Mouse (Mus musculus) liver, postnatal 0 days (tissue): ENCODE data around the gene Gpr25. TPM values are rescaled to one million over a fixed set of nuclear protein-coding genes. Genes with fewer than 3 reads are reported as not detected.

Source experiments
- ATAC-seq: fragments of 200-750 bp; cut with Nextera tagmentation; 2 replicates; pipeline ENCODE4 v1.8.0; 2017; ENCODE audit warnings: mild to moderate bottlenecking, moderate library complexity
- DNase-seq: peaks from one replicate; pipeline ENCODE4 v3.0.0-alpha.2; 2016
- H3K27ac ChIP-seq: fragments of 300-500 bp; sonication (generic); 2 replicates; pipeline ENCODE4 v1.5.1; 2014; ENCODE audit warnings: antibody characterized with exemption, moderate library complexity, mild to moderate bottlenecking, low read depth
- H3K27me3 ChIP-seq: fragments of 300-500 bp; sonication (generic); 2 replicates; pipeline ENCODE4 v1.6.1; 2014; ENCODE audit warnings: low read length, control low read depth, mixed read lengths; ENCODE audit not compliant: insufficient read depth
- H3K36me3 ChIP-seq: fragments of 300-500 bp; sonication (generic); replicated peaks from 2 replicates; pipeline ENCODE4 v1.6.1; 2014; ENCODE audit warnings: mild to moderate bottlenecking, control low read depth, low read length, moderate library complexity, mixed read lengths; ENCODE audit not compliant: insufficient read depth
- H3K4me1 ChIP-seq: fragments of 300-500 bp; sonication (generic); 2 replicates; pipeline ENCODE4 v1.6.1; 2014; ENCODE audit warnings: antibody characterized with exemption, mild to moderate bottlenecking, control low read depth; ENCODE audit not compliant: insufficient read depth
- H3K4me2 ChIP-seq: fragments of 300-500 bp; sonication (generic); 2 replicates; pipeline ENCODE4 v1.6.1; 2014; ENCODE audit warnings: low read depth, mild to moderate bottlenecking, low read length, moderate library complexity, mixed read lengths
- H3K4me3 ChIP-seq: fragments of 300-500 bp; sonication (generic); 2 replicates; pipeline ENCODE4 v1.5.1; 2014; ENCODE audit warnings: low read depth, low read length
- H3K9ac ChIP-seq: fragments of 300-500 bp; sonication (generic); replicated peaks from 2 replicates; pipeline ENCODE4 v1.6.1; 2014; ENCODE audit warnings: mild to moderate bottlenecking, moderate library complexity
- H3K9me3 ChIP-seq: fragments of 300-500 bp; sonication (generic); 2 replicates; pipeline ENCODE4 v1.6.1; 2016; ENCODE audit warnings: mild to moderate bottlenecking, control low read depth, low read length, mixed read lengths
- CTCF ChIP-seq: sonication (generic); IDR thresholded peaks from 2 replicates; pipeline ENCODE4 v1.5.1; 2016; ENCODE audit warnings: antibody characterized with exemption, low read depth
- EP300 ChIP-seq: IDR thresholded peaks from 2 replicates; pipeline ENCODE4 v1.6.1; 2016; ENCODE audit warnings: antibody characterized with exemption, low read depth, mild to moderate bottlenecking
- WGBS: fragments of 180-500 bp; shearing (Covaris S2); extraction: QIAGEN DNeasy Blood & Tissue Kit; methylation state at CpG from one replicate; pipeline ENCODE4 v1.1.7; 2014; ENCODE audit not compliant: insufficient replicate concordance; 5-methylcytosine and 5-hydroxymethylcytosine counted together
- polyA plus RNA-seq: library from polyadenylated mRNA; unstranded; fragments of >200 nt; fragmentation: Nextera tagmentation; extraction: Ambion mirVana; gene quantifications from 2 replicates; pipeline ENCODE4 v1.2.1, GENCODE M21; 2015

Gene Gpr25
- polyA plus RNA-seq, 1 experiment from 2014 or later: not detected

DNA sequence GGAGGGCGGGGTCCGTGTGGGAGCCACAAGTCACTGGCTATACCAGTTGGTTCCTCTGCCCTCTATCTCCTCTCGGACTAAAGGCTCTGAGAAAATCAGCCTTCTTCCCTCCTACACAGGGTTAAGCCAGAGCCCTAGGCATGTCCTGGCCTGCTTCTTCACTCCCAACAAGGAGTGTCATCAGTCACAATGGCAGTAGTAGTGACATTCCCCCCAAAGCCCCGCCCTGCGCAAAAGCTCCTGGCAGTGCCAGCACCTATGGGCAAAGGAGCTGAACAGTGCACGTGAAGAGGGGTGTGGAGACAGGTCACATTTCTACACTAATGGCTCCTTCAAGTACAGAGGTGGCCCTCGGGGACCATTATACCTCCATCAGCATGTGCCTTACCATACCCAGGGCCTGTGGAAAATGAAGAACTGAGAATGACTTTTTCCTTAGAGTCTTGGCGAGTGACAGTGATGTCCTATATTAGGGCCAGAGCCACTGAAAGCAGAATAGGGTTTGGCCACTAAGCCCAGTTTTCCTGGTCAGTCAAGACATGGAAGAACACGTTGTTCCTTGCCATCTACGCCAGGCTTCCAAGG, 36.8 kb downstream of the Gpr25 start:
- peaks cover 8% of the 10 kb centered on the region for H3K4me1 ChIP-seq
- no peak overlapping the region for H3K27ac ChIP-seq

DNA sequence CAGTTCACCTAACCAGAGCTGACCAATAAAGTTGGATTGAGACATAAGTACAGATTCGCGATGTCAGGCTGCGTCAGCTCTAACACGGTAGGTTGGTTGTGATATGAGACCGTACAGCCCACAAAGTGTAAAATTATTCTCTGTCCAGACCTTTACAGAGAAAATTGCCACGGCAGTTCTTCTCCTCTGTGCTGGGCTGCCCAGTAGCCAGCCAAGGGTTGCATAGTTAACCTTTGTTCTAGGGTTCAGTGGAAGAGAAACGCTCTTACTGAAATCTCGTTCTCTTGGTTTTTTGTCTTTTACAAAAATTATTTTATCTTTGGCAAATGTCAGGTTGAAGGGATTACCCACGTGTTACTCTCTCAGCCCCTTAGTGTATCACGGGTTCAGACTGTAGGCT, 38.3 kb downstream of the Gpr25 start:
- no peak for ATAC-seq
- DNase-seq: no peak
- Histone ChIP-seq H3K4me1 (no peaks in the 10 kb centered on the region), H3K4me2 (no peak overlapping the region), H3K36me3 (no peaks in the 10 kb centered on the region), H3K4me3 (no peak overlapping the region), H3K9me3 (no peaks in the 10 kb centered on the region), H3K27me3 (0 out of 2 replicates have a peak, but pooled peaks cover 2% of the 10 kb centered on the region), H3K27ac (no peak overlapping the region), H3K9ac (no peak overlapping the region)
- WGBS: 75% methylated on average over 10 of the region's 10 CpGs
- TF ChIP-seq EP300: no peak
- no peak for TF ChIP-seq CTCF

More for the DNA sequence above, 36.8 kb downstream of the Gpr25 start:
- Histone ChIP-seq H3K9ac (no peak overlapping the region), H3K4me3 (no peak overlapping the region), H3K27me3 (0 out of 2 replicates have a peak, but pooled peaks cover 2% of the 10 kb centered on the region), H3K9me3 (no peaks in the 10 kb centered on the region), H3K4me2 (no peak overlapping the region), H3K36me3 (no peaks in the 10 kb centered on the region)
- TF ChIP-seq EP300 (no peak), CTCF (no peak)
- ATAC-seq: no peak
- 81% methylated on average over 10 of the region's 10 CpGs for WGBS
- DNase-seq: no peak

GRCm38 (mm10) chr1:136220037-136220871, 40.4 kb downstream of the Gpr25 start:
- H3K4me3 ChIP-seq: no peak overlapping the region

DNA sequence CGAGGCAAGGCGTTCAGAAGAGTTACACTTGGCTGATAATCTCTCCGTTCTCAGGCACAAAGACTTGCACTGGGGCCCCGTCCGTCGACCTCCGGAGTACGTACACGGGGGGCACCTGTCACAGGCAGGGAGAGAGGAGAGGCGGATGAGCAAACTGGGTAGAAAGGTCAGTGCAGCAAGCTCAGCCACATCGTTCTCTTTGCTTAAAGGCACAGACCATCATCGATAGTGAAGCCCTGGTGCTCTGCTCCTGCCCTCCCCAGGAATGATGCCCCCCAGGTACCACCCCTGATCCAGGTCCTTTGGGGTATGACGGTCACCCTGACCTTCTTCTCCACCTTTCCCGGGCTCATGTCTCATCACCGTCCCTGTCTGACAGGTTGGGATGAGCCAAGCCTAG, 46.4 kb downstream of the Gpr25 start:
- Histone ChIP-seq H3K9me3 (no peaks in the 10 kb centered on the region), H3K4me2 (no peak overlapping the region), H3K27me3 (no peaks in the 10 kb centered on the region), H3K36me3 (no peaks in the 10 kb centered on the region), H3K27ac (no peak overlapping the region), H3K4me1 (no peaks in the 10 kb centered on the region), H3K9ac (no peak overlapping the region), H3K4me3 (no peak overlapping the region)
- TF ChIP-seq EP300 (no peak), CTCF (no peak)
- 68% methylated on average over 15 of the region's 15 CpGs for WGBS
- ATAC-seq (no peak), DNase-seq (no peak)

More at GRCm38 (mm10) chr1:136220037-136220871, 40.4 kb downstream of the Gpr25 start:
- Histone ChIP-seq H3K9me3 (no peaks in the 10 kb centered on the region), H3K36me3 (no peaks in the 10 kb centered on the region), H3K27ac (no peak overlapping the region), H3K4me1 (no peaks in the 10 kb centered on the region), H3K9ac (no peak overlapping the region), H3K27me3 (0 out of 2 replicates have a peak, but pooled peaks cover 2% of the 10 kb centered on the region), H3K4me2 (no peak overlapping the region)
- no peak for ATAC-seq
- DNase-seq: no peak
- TF ChIP-seq CTCF (no peak), EP300 (no peak)
- WGBS: 72% methylated on average over 10 of the region's 10 CpGs

DNA sequence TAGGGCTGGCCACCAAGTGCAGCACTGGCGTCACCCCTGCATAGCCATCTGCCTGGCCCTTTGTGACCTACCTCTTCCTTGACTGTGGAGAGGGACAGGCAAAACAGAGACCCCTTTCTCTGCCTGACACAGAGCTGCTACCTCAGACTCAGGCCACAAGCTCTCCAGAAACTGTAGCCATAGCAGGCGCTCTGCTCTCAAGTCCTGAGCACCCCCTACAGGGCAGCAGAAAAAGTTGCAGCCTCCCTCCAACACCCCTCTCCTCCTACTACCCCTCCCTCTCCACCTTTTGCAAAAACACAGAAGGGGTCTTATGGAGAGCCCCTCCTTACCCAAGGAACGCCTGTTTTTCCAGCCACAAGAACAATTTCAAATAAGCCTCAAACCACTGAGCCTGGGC, 47.9 kb downstream of the Gpr25 start, which contains the start of gene Mroh3:
Gene Mroh3, minus strand, starts transcription at position 26 of the 400 bp plus-strand sequence.
- no peak within 1 kb of the TSS for H3K4me3 ChIP-seq
- no peak within 1 kb of the TSS for H3K27ac ChIP-seq
- TF ChIP-seq CTCF: peak; percentile 72
- no peak for TF ChIP-seq EP300
- no peaks in the 10 kb centered on the region for H3K4me1 ChIP-seq
- H3K9me3 ChIP-seq: no peaks in the 10 kb centered on the region
- 45% methylated on average over 3 of the region's 3 CpGs for WGBS
- no peak within 1 kb of the TSS for H3K4me2 ChIP-seq
- no peak within 1 kb of the TSS for H3K9ac ChIP-seq
- ATAC-seq (no peak), DNase-seq (no peak)
- H3K27me3 ChIP-seq: no peaks in the 10 kb centered on the region
- H3K36me3 ChIP-seq: no peaks in the 10 kb centered on the region

Other genes with a start within 250 kb of the Gpr25 start
- not detected in 2 replicates for gene Ascl5, start 210.1 kb downstream of the Gpr25 start, polyA plus RNA-seq
- 0.37 TPM in 1 of 2 replicates, not detected in the other for gene Cacna1s, start 208.1 kb downstream of the Gpr25 start, polyA plus RNA-seq
- 0.91 and 1.1 TPM in 2 replicates for gene Kif21b, start 129.5 kb downstream of the Gpr25 start, polyA plus RNA-seq
- not detected in 2 replicates for gene Mroh3, start 48.0 kb downstream of the Gpr25 start, polyA plus RNA-seq
- 0.09 TPM in 2 replicates for gene Inava, start 26.6 kb downstream of the Gpr25 start, polyA plus RNA-seq
- gene Camsap2, start 85.2 kb upstream of the Gpr25 start, polyA plus RNA-seq: 3.1 and 3.4 TPM in 2 replicates
- 4.5 and 4.7 TPM in 2 replicates for gene Ddx59, start 154.4 kb upstream of the Gpr25 start, polyA plus RNA-seq
- gene Kif14, start 205.5 kb upstream of the Gpr25 start, polyA plus RNA-seq: 1.9 and 2.3 TPM in 2 replicates